Mouse (Mus musculus) cerebellum, adult 2 months (tissue): Measurements from ENCODE around the gene Crx. TPM values are rescaled to one million over a fixed set of nuclear protein-coding genes. Genes with fewer than 3 reads are reported as not detected.
A peak's percentile ranks its signal among the peaks of the same experiment; 100 is the strongest.
"Not testable (repeated sequence)": the region's sequence is repeated elsewhere in the genome, so short reads cannot be mapped to it uniquely, and the experiment has no call there.

Experiments used
- DNase-seq, 2 experiments: peaks; one replicate each; pipeline ENCODE4 v3.0.0; 2021
- H3K27ac ChIP-seq: fragments of 200-500 bp; 2 replicates; pipeline ENCODE4 v1.5.1; 2012; ENCODE audit warnings: low read length, control low read depth, inconsistent platforms; ENCODE audit not compliant: insufficient read depth
- H3K27me3 ChIP-seq: fragments of 200-500 bp; 2 replicates; pipeline ENCODE4 v1.6.1; 2012; ENCODE audit warnings: inconsistent platforms, mild to moderate bottlenecking, low read length, moderate library complexity; ENCODE audit not compliant: control insufficient read depth, insufficient read depth
- H3K4me1 ChIP-seq: fragments of 200-500 bp; 2 replicates; pipeline ENCODE4 v1.6.1; 2011; ENCODE audit warnings: low read length; ENCODE audit not compliant: control insufficient read depth, insufficient read depth
- H3K4me3 ChIP-seq: fragments of 200-500 bp; replicated peaks from 2 replicates; pipeline ENCODE3; 2011; ENCODE audit warnings: mild to moderate bottlenecking, low read depth, low read length, control low read depth; ENCODE audit not compliant: insufficient read depth
- CTCF ChIP-seq: fragments of 200-500 bp; IDR thresholded peaks from 2 replicates; pipeline ENCODE4 v1.5.1; 2011; ENCODE audit warnings: low read depth, mild to moderate bottlenecking, control low read depth, low read length, moderate library complexity, borderline replicate concordance; ENCODE audit not compliant: insufficient read depth
- POLR2A ChIP-seq: fragments of 200-500 bp; IDR thresholded peaks from 2 replicates; pipeline ENCODE4 v1.6.1; 2011; ENCODE audit warnings: low read length, control low read depth, borderline replicate concordance; ENCODE audit not compliant: insufficient read depth
- WGBS: fragments of 180-500 bp; shearing (Covaris S2); methylation state at CpG from one replicate; pipeline ENCODE4 v1.1.7; 2018; 5-methylcytosine and 5-hydroxymethylcytosine counted together
- polyA plus RNA-seq: library from polyadenylated mRNA; depleted of rRNA; stranded (reverse); fragments of >200 nt; gene quantifications from 2 replicates; pipeline ENCODE4 v1.2.3, GENCODE M21; 2012; rRNA removed

Gene Crx
- not detected in 2 replicates for polyA plus RNA-seq

GRCm38 (mm10) chr7:15879756-15880155 lies at the start of gene Crx:
Crx (minus strand) TSS chr7:15879968.
- Histone ChIP-seq H3K4me1 (no peaks in the 10 kb centered on the region), H3K4me3 (no peak within 1 kb of the TSS), H3K27ac (no peak within 1 kb of the TSS), H3K27me3 (no peaks in the 10 kb centered on the region)
- TF ChIP-seq POLR2A (no peak), CTCF (no peak)
- WGBS: 40% methylated on average over 4 of the region's 4 CpGs
- no peak for DNase-seq

GRCm38 (mm10) chr7:15922220-15922773 lies 42.5 kb upstream of the Crx start, which contains the start of gene Selenow:
Selenow (minus strand) TSS chr7:15922402.
- DNase-seq: peak; percentile 92 to 96
- Histone ChIP-seq H3K4me3 (peak within 1 kb of the TSS; percentile 92), H3K27me3 (no peaks in the 10 kb centered on the region), H3K4me1 (peaks cover 4% of the 10 kb centered on the region), H3K27ac (peak within 1 kb of the TSS; percentile 92)
- no peak for TF ChIP-seq CTCF
- peak; percentile 93 for TF ChIP-seq POLR2A
- under 1% methylated on average over 33 of the region's 33 CpGs for WGBS

GRCm38 (mm10) chr7:15921796-15922195 lies 42.0 kb upstream of the Crx start:
- Histone ChIP-seq H3K4me3 (peak overlapping the region; percentile 92), H3K4me1 (peaks cover 4% of the 10 kb centered on the region), H3K27me3 (no peaks in the 10 kb centered on the region), H3K27ac (peak overlapping the region; percentile 92)
- DNase-seq: no peak
- under 1% methylated on average over 10 of the region's 10 CpGs for WGBS
- no peak for TF ChIP-seq POLR2A
- no peak for TF ChIP-seq CTCF

GRCm38 (mm10) chr7:15920645-15921190 lies 41.0 kb upstream of the Crx start:
- H3K27ac ChIP-seq: peak overlapping the region; percentile 23; the same call in 1 of the 2 replicates
- TF ChIP-seq POLR2A (no peak), CTCF (no peak)
- DNase-seq: no peak
- peaks cover 4% of the 10 kb centered on the region for H3K4me1 ChIP-seq
- WGBS: 80% methylated on average over 6 of the region's 6 CpGs
- H3K4me3 ChIP-seq: peak overlapping the region; percentile 92
- no peaks in the 10 kb centered on the region for H3K27me3 ChIP-seq

- Histone ChIP-seq H3K27ac (no peak overlapping the region), H3K4me1 (peaks cover 4% of the 10 kb centered on the region), H3K27me3 (no peaks in the 10 kb centered on the region), H3K4me3 (no peak overlapping the region)
- WGBS: 91% methylated on average over 9 of the region's 9 CpGs
- TF ChIP-seq POLR2A: no peak
- no peak for TF ChIP-seq CTCF
- DNase-seq: no peak
These were observed 40.2 kb upstream of the Crx start for GRCm38 (mm10) chr7:15919947-15920346.

GRCm38 (mm10) chr7:15918371-15918770 lies 38.6 kb upstream of the Crx start:
- TF ChIP-seq POLR2A (no peak), CTCF (no peak)
- no peak overlapping the region for H3K27ac ChIP-seq
- DNase-seq: no peak
- peaks cover 4% of the 10 kb centered on the region for H3K4me1 ChIP-seq
- H3K4me3 ChIP-seq: no peak overlapping the region
- no peaks in the 10 kb centered on the region for H3K27me3 ChIP-seq

- H3K4me1 ChIP-seq: peaks cover 4% of the 10 kb centered on the region
These were observed 37.2 kb upstream of the Crx start for GRCm38 (mm10) chr7:15916996-15917395.

GRCm38 (mm10) chr7:15916134-15916723 lies 36.5 kb upstream of the Crx start:
- 83% methylated on average over 3 of the region's 3 CpGs for WGBS
- no peak overlapping the region for H3K4me3 ChIP-seq
- DNase-seq: no peak
- peaks cover 4% of the 10 kb centered on the region for H3K4me1 ChIP-seq
- no peaks in the 10 kb centered on the region for H3K27me3 ChIP-seq
- H3K27ac ChIP-seq: no peak overlapping the region
- TF ChIP-seq CTCF (no peak), POLR2A (no peak)

More at GRCm38 (mm10) chr7:15916996-15917395, 37.2 kb upstream of the Crx start:
- DNase-seq: no peak
- H3K27ac ChIP-seq: no peak overlapping the region
- no peaks in the 10 kb centered on the region for H3K27me3 ChIP-seq
- H3K4me3 ChIP-seq: no peak overlapping the region
- 83% methylated on average over 4 of the region's 4 CpGs for WGBS
- TF ChIP-seq CTCF (no peak), POLR2A (no peak)

- not testable (repeated sequence) for DNase-seq, H3K27me3 ChIP-seq, H3K4me3 ChIP-seq, H3K4me1 ChIP-seq, H3K27ac ChIP-seq
- 80% methylated on average over 4 of the region's 4 CpGs for WGBS
These were observed 35.9 kb upstream of the Crx start for GRCm38 (mm10) chr7:15915695-15916094.
